Mouse (Mus musculus) adrenal gland (tissue): ENCODE measurements around the gene Cdkal1.

Source experiments
- intact Hi-C: fragments of 180-260 bp; cut with DNase I; formaldehyde crosslinking; loops from one replicate; pipeline ENCODE4 v1.15.1; 2025
- long read RNA-seq, 2 experiments: library from polyadenylated mRNA; unstranded; transcript quantifications; one replicate each; pipeline ENCODE4 v2.0.0; 2020; ENCODE audit warnings: borderline replicate concordance in 1 of 2; ENCODE audit not compliant: insufficient replicate concordance in 1 of 2

The Cdkal1 gene
- long read RNA-seq, experiment 1, transcript Cdkal1-201 (16 exons, 2,629 nt): major isoform, 5 of 9 reads
- long read RNA-seq, experiment 1, partial matches to known transcripts: 0 of 9 reads
- long read RNA-seq, experiment 1, other reads (novel, unspliced or antisense): 2 of 9 reads
- long read RNA-seq, experiment 2, transcript Cdkal1-201 (16 exons, 2,629 nt): major isoform, 5 of 12 reads
- long read RNA-seq, experiment 2, partial matches to known transcripts: 1 of 12 reads
- long read RNA-seq, experiment 2, other reads (novel, unspliced or antisense): 4 of 12 reads

DNA sequence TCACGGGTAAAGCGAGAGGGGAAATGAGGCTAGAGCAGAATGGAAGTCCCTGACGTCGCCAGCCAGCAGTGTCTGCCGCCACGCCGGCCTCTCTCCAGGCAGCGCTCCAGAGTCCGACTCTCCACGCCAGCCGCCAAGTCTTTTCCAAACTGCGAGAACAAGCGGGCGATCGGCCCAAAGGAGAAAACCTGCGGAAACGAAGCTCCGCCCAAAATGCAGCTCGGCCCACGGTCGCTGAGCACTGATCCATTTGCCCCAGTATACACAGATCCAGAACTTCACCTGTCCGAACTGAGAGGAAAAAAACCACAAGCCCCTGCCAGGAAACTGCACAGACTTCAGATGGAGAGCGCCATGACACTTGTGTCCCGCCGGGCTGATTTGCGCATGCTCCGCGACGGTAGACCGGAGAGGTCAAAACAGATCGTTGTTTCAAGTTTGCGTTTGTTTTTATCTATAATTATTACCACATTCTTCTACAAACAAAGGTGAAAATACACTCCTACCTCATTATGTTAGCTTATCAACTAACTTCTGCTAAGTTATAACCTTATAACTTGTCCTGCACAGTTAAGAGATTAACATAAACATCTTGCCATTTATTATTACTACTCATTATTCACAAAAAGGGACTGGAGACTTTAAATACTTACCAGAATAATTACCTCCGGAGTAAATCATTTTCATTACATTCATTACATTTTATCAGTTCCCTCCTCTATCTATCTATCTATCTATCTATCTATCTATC lies at the start of gene Cdkal1:
Cdkal1 (minus strand) TSS at position 394 of the 751 bp plus-strand sequence.
- intact Hi-C loops: loop anchor here (2.0 to 5.0 kb wide), 2 partner anchors 132 to 229 kb away; partner anchors contain the start of gene E2f3

GRCm38 (mm10) chr13:29903341-29903740 lies 47.9 kb upstream of the Cdkal1 start:
- intact Hi-C loops: no loop called here

- intact Hi-C loops: no loop called here
Observed at GRCm38 (mm10) chr13:29902676-29903075, 47.2 kb upstream of the Cdkal1 start.

DNA sequence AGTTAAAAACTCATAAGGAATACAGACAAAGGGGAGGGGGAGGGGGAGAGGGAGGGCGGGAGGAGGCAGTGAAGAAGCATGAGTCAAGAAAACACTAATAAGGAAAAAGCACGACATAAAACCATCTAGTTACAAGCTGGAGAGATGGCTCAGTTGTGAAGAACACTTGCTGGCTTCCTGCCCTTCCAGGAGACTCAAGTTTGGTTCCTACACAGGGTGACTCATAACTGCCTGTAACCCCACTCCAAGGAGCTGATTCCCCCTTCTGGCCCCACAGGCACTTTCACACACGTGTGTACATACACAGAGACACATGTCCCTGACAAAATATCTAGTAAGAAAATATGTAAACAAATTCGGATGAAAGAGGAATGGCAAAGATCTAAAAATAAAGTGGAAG lies 46.2 kb upstream of the Cdkal1 start:
- intact Hi-C loops: no loop called here

DNA sequence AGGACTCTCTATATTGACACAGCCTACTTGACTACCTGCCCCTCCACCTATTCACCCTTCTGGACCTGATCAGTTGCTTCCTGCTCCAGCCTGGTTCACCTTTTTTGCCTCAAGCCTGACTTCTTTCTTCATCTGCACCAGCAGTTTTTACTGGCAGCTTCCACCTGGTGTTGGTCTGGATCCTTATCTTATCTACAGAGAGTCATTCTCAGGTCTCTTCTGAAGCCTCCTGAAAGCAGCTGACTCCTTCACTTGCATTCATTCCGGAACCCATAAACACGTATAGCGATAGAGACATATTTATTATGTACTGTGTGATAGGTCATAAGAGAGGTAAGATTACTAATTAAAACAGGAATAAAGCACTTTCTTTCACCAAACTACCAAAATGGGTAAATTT lies 11.3 kb upstream of the Cdkal1 start:
- intact Hi-C loops: no loop called here

DNA sequence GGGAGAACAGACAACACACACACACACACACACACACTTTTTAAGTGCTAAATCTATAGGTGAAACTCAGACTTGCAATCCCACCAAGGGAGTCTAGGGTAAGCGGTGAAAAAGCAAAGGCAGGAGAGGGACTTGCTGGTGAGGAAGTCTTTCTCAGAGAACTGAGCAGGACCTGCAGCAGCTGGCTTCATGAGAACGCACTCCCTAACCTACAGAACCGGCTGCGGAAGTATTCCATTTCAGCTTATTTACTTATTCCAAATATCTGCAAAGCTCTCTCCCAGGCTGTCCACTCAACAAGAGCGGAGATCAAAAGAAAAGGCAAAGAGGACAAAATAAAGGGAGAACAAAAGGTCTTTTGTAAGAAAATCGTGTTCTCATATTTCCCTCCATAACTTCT lies 8.9 kb upstream of the Cdkal1 start:
- intact Hi-C loops: no loop called here

- intact Hi-C loops: no loop called here
Observed at GRCm38 (mm10) chr13:29860087-29860486, 4.6 kb upstream of the Cdkal1 start.

- intact Hi-C loops: loop anchor here (2.0 to 5.0 kb wide), 2 partner anchors 130 to 227 kb away; partner anchors contain the start of gene E2f3
Observed at GRCm38 (mm10) chr13:29857436-29857835, 2.0 kb upstream of the Cdkal1 start.

- intact Hi-C loops: loop anchor here (5.0 kb wide), 1 partner anchor 132 kb away; the partner anchor contains the start of gene E2f3
Observed at GRCm38 (mm10) chr13:29854876-29855275, 598 bp downstream of the Cdkal1 start.

- intact Hi-C loops: loop anchor here (5.0 to 10.0 kb wide), 2 partner anchors 234 to 881 kb away; no protein-coding TSS in a partner anchor
Observed at GRCm38 (mm10) chr13:29838409-29839047, 16.9 kb downstream of the Cdkal1 start.

DNA sequence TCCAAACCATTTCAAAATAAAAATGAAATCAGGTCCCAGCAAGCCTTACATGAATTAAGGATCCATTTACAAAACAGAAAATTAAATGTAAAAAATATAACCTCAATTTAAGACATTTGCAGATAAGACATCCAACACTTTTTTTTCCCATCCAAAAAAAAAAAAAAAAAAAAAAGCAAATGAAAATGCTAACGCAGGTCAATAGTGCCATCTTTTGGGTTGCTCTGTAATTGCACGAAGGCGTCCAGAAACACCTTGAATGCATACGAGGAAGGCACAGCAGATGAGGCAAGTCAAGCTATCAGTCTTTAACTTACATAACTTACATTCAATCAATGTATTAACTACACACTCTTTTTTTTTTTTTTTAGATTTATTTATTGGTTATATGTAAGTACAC lies 20.3 kb downstream of the Cdkal1 start:
- intact Hi-C loops: loop anchor here (5.0 to 10.0 kb wide), 2 partner anchors 230 to 878 kb away; no protein-coding TSS in a partner anchor

- intact Hi-C loops: loop anchor here (10.0 kb wide), 1 partner anchor 229 kb away; no protein-coding TSS in a partner anchor
Observed at GRCm38 (mm10) chr13:29833751-29834150, 21.7 kb downstream of the Cdkal1 start.

- intact Hi-C loops: loop anchor here (10.0 kb wide), 1 partner anchor 226 kb away; no protein-coding TSS in a partner anchor
Observed at GRCm38 (mm10) chr13:29831126-29831525, 24.3 kb downstream of the Cdkal1 start.

GRCm38 (mm10) chr13:29828032-29828431 lies 27.4 kb downstream of the Cdkal1 start:
- intact Hi-C loops: no loop called here

GRCm38 (mm10) chr13:29826469-29826868 lies 29.0 kb downstream of the Cdkal1 start:
- intact Hi-C loops: no loop called here

DNA sequence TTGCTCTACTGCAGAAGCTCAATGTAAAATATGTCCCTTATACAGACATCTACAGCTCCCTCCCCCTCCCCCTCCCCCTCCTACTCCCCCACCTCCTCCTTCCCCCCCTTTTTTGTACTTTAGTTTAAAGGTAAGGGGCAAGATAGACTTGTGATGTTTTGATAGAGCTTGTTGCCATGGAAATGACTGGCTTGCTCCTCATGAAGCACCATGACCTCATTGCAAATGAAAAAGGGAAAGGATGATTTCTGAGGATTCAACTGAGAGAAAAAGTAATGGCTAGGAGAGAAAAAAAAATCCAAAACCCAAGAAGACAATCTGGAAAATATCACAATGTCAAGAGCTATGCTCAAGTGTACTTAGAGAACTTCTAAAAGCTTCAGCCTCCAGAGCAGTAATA lies 29.4 kb downstream of the Cdkal1 start:
- intact Hi-C loops: no loop called here

DNA sequence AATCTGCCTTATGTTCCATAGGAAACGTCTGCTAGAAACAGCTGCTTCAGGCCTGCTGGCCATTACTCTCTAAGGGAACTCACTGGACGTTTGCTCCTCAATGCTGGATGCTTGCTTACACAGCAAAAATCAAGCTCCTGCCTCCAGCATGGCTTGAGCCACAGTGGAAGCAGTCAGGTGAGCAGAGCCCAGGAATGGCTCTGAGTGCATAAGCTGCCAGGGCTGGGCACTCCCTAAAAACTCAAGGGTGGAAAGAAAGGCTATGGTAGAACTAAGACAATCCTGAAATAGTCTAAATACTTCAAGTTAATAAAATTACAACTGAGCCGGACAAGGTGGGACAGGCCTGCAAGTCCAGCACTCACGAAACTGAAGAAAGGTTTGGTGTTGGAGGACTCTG lies 30.7 kb downstream of the Cdkal1 start:
- intact Hi-C loops: no loop called here

GRCm38 (mm10) chr13:29824326-29824725 lies 31.1 kb downstream of the Cdkal1 start:
- intact Hi-C loops: no loop called here

DNA sequence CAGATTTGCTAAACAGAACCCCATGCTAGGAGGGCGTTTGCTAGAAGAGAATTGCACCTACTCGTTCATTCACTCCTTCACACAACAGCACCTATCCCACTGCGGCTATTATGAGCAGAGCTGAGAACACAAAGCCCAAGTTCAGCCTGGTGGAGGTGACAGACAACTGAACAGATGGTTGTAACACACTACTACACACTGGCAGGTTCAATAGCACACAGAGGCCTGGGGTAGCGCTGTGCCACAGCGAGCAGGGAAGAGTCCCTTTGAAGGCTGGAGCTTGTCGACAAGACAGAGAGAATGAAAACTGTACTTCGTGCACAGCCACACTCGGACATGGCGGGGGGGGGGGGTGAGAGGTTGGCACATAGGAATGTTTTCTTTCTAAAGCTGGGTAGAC lies 31.6 kb downstream of the Cdkal1 start:
- intact Hi-C loops: no loop called here

DNA sequence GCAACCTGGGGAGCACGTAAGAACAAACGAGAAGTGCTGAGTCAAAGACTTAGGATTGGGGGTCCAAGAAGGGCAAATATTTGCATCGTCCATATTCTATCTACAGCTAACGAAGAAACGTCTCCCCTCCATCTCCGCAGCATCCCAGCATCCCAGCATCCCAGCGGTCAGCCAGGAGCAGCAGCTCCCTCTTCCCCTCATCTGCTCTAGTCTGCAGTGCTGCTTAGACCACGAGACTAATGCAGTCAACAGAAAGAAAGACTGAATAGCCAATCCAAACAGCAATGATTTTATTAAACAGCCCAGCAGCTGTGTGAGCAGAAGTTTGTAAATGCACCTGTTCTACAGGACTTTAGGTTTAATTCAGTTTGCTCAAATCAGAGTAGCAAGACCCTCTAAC lies 32.0 kb downstream of the Cdkal1 start:
- intact Hi-C loops: no loop called here

GRCm38 (mm10) chr13:29819910-29820583 lies 35.4 kb downstream of the Cdkal1 start:
- intact Hi-C loops: no loop called here
